Mouse (Mus musculus) kidney, postnatal 14 days (tissue): ENCODE data around the gene Cacna1s.

Experiments used
- DNase-seq: peaks from one replicate; pipeline ENCODE4 v3.0.0; 2022; ENCODE audit warnings: mixed read lengths

Cacna1s gene

DNA sequence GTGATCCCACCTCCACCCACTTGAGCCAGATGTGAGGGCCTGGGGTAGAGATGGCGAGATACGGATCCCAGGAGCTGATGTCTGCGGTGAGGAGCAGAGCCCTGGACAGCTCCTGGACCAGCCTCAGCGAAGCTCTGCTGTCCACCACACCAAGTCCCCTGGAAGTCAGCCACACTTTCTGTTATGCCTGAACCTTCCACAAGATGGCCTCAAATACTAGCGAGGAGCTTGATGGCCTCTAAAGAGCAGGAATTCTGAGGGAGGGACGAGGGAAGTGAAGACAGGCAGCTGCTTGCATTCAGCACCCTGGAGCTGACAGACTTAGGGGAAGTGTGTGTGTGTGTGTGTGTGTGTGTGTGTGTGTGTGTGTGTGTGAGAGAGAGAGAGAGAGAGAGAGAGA lies 1.1 kb upstream of the Cacna1s start:
- peak; percentile 87 for DNase-seq

DNA sequence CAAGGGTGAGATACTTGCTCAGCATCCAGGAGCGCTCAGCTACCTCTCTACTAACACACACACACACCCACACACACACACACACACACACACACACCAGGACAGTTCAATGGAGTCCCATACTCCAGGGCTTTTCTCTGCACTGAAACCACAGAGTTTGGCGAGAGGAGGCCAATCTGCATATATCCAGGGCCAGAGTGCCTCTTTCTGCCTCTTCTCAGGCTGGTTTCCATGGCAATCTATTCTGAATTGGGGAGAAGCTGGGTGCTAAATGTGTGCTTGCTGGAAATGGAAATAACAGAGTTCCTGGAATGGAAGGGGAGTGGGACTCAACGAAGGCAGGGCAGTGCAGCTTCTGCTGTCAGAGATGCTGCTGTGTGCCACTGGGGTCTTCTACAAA lies 3.2 kb downstream of the Cacna1s start:
- no peak for DNase-seq

DNA sequence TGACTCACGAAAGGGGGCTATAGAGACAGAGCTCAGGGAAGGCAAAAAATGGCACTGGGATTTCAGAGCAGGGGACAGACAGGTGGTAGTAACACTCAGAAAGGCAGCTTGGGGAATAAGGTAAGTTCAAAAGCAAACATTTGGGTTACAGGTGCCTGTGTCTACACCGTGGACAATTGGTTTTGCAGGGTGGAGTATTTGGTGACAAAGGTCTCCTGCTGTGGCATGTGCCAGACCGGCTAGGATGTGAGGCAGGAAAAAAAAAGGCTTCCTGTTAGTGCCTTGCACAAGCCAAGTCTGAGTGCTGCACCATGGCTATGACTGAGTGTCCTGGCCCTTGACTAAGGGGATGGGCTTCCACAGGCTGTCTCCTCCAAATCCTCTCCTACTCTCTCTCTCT lies 6.0 kb downstream of the Cacna1s start:
- no peak for DNase-seq

DNA sequence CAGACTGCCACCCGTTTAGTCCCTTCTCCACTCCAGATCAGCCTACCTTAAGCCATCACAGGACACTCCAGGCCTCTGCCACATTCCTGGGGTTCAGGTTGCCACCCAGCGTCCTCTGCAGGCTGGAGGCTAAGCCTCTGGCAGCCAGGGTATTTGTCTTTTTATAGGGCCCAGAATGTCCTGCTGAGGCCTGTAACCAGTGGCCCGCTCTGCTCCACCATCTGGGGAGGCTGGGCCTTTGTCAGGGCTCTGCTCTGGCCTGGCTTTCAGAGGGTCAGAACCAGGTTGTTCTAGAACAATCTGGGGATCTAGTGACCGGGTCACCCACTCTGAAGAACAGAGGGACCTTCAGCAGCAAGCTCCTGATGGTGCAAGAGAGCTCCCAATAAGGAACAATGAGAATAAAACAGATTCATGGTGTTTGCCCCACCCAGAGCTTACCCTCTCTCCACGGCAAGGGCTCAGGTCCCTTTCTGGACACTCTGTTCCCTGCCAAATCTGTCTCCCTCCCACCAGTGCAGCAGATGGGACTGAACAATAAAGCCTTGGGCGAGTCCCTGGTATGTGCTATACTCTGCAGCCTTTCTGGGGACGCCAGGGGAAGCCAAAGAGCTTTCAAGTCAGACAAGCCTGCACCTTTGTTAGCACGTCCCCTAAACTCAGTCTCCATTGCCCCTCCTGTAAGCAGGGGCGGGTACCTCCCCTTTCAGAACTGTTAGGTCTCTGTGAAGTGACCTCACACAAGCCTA lies 8.7 kb downstream of the Cacna1s start:
- peak; percentile 71 for DNase-seq

DNA sequence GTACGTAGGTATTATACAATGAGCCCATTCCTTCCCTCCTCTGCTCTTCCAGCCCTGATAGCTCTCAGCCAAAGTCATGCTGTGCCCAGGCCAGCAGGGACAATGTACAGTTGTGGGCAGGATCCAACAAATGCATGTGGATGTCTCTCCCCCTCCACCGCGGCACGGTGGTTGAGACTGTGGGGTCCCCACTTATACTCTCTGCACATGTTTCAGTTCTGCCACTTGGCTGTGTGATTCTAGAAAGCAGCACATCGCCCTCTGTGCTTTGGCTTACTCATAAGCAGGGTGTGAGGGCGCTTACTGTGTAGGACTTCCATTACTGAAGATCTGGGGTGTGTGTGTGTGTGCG lies 9.2 kb downstream of the Cacna1s start:
- no peak for DNase-seq

DNA sequence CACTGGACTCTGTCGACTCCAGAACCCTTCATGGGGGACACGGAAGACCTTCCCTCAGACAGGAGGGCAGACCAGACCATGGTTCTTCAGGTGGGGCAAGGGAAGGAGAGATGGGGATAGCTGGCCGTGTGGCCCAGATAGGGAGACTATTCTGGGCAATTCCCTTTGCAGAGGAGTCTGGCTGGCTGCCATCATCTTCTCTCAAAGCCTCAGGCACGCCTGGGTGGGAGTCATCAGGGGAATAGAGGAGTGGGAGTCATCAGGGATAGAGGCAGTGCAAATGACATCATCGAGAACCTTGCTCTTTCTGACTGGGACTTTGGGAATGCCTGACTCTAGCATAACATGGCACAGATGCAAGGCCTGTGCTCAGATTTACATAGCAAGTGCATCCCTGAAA lies 11.4 kb downstream of the Cacna1s start:
- no peak for DNase-seq

DNA sequence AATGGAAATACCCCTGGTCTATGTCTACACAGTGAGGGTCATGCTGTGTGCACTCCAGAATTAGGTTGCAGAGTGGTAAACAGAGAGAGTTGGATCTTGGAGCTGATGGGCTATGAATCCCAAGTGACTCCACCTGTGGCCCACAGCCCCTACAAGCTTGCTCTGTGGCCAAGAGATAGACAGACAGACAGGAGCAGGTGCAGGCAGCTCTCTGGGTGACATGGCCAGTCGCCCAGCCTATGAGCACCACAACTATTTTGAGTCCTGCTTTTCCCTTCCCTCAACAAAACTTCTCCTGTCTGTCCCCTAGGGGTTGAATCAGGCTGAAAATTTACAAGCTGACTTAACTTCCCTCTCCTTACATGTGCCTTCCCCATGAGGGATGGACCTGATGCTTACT lies 14.1 kb downstream of the Cacna1s start:
- no peak for DNase-seq

DNA sequence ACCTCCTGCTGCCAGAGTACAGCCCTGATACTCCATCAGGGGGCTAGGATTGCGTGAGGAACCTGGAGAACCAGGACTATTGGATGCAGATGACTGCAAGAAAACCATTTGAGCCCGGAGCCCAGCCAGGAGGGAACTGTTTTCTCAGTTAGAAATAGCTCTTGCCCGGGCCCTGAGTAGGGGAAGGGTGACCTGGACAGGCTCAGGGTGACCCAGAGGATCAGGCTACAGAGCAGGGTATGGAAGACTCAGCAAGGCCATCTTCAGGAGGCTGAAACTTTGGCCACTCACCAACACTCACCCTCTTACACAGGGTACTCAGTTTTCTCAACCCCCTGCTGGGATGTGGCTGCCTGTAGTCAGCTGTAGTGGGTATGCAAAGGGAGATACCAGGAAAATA lies 15.0 kb downstream of the Cacna1s start:
- no peak for DNase-seq

DNA sequence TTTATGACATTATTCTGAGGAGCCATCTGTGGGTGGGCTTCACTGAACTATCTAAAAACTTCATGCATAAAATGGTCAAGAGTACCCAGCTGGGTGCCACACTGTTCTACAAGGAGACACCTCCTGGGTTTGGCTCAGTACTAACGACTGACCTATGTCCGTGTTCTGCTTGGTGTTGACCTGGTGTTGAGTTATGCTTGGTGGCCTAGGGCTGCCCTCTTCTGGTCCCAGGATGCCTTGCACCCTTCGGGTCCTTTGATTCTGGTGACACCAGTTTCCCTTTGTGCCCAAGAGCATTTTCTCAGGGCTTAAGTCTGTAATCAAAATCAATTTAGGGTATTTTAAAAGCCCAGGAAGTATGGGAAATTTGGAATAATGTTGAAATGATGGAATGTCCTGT lies 23.5 kb downstream of the Cacna1s start:
- peak; percentile 48 for DNase-seq

DNA sequence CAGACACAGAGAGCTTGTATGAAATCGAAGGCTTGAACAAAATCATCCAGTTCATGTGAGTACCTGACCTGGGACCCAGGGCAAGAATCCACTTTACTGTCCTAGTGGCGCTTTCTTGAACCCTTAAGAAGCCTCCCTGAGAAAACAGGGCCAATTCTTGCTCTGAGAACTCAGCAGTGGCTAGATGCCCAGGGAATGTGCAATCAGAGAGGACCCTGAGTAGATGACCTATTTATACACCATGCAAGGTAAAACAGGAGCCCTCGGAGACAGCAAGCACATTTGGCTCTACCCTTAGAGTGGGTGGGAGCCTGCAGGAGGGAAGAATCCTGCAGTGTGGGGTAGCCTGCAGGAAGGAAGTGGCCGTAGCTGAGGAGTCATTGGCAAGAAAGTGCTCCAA lies 25.1 kb downstream of the Cacna1s start:
- DNase-seq: no peak

DNA sequence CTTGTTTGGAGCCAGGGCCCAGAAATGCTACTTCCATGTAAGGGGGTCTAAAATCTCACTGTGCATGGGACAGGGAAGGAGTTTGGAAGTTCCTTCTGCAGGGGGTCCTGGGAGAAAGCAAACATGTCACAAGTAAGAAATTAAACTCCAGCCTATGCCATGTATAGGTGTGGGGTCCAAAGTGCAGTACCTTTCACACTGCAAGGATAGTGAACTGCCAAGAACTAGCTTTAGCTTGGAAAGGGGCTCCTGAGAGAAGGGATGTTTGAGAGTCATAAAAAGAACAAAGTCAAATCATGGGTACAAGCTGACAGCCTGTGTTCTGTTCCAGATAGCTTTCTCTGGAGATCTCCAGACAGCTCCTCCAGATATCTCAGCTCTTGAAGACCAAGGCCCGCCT lies 28.6 kb downstream of the Cacna1s start:
- DNase-seq: no peak

DNA sequence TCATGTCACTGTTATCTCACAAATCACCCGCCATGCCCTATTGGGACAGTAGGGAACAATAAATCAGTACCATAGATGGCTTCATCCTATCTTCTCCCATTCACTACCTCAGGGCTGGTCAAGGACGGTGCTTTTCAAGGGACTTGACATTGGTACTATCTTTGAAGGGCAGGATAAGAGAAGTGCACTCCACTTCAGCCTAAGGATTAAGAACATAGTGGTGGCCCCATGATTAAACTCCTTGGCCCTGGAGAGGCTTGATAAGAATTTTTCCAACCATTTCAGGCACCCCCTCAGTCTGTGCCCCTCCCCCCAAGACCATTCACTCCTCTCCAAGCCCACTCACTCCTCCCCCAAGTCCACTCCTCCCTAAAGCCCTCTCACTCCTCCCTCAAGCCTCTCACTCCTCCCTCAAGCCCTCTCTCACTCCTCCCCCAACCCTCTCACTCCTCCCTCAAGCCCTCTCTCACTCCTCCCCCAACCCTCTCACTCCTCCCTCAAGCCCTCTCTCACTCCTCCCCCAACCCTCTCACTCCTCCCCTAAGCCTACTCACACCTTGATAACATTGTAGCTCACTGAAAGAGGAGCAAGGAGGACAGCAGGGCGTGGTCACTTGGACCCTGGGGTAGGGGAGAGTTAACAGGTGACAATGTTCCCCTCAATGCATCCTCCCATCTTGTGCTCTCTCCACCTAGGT lies 33.6 kb downstream of the Cacna1s start:
- DNase-seq: no peak

DNA sequence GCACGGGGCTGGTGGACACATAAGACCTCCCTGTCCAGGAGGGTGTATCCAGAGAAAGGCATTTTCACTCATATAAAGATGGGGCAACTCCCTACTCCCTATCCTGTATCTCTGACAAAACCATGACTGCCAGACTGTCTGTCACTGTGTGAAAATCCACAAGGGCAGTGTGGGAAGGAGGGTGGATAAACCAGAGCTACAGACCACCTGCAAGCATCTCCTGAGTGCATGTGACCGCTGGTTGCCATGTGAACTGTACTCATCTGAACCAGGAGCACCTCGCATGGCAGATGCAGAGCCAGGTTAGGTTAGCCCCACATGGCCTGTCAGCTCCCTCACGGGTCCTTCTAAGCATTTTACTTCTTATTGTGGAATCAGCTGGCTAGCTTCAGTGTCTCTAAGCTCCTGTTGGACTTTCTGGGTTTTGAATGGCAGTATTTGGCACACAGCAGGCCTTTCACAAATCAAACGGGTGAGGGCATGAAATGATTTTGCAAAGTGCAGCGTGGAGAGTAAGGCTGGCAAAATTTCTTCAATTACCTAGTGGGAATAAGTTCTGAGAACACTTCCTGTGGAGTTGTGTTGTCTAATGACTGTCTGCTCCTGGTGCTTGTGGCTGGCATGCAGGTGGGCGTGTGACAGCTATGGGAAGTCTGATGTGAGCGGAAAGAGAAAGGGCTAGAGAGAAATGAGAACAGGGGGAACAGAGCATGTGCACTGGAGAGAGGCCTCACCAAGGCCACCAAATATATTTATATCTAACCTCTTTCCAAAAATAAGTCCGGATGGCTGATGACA lies 37.0 kb downstream of the Cacna1s start:
- DNase-seq: no peak

DNA sequence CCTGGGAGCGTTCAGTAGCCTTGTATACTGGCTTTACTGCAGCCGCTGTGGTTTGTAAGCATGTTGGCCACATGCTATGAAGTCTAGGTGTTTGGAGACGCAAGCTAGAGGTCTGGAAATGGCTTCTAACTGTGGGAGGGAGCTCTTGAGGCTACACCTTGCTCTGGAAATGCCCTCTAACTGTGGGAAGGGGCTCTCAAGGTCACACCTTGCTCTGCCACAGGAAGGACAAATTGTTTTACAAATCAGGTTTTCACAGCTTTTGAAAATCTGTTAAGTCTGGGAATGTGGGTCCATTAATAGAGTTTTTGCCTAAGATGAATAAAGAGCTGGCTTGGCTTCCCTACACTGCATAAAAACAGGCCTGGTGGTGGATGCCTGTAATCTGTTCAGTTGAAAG lies 41.2 kb downstream of the Cacna1s start:
- no peak for DNase-seq

DNA sequence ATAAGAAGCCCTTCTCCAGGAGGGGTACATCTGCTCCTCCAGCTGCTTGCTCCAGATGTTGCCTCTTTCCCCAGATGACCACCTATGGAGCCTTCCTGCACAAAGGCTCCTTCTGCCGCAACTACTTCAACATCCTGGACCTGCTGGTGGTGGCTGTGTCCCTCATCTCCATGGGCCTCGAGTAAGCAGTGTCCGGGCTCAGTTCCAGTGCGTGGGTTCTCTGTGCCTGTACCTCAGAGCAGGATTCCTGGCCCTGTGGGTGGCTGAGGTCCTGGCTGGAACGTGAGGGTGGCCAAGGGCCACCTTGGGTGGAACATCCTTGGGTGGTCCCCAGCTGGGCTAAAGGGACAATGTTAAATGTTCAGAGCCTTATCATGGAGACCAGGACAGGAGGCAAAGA lies 42.3 kb downstream of the Cacna1s start:
- no peak for DNase-seq

DNA sequence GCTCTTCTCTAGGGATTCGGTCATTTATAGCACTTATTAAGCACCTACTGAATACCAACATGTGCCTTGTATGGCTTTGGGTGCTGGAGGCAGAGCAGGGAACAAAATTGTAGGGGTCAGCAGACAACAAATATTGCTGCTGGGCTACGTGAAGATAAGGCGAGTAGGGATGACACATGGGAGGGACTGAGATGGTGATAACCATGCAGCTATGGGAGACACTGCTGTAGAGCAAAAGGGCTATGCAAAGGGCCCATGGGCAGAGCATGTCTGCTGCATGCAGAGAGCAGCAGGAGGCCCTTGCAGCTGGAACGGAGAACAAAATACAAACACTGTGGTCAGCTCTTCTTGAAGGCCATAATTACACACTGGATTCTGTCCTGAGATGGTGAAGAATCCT lies 49.5 kb downstream of the Cacna1s start:
- DNase-seq: no peak

DNA sequence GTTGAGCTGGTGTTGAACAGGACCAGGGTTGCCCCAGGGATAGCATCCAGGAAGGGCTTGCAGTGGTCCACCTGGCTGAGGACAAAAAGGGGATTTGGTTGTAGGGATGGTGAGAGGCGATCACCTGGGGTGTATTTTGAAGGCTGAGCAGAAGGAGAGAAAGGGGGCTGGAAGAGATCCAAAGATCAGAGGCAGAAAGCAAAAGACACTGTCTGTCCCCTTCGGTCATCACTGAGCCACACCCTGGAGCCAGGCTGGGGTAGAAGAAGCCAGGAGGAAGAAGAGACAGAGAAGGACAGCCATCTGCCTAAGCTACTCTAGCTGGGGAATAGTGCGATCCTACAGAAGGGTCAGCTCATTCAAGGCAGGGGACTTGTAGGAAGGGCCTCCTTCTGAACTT lies 50.0 kb downstream of the Cacna1s start:
- DNase-seq: no peak

DNA sequence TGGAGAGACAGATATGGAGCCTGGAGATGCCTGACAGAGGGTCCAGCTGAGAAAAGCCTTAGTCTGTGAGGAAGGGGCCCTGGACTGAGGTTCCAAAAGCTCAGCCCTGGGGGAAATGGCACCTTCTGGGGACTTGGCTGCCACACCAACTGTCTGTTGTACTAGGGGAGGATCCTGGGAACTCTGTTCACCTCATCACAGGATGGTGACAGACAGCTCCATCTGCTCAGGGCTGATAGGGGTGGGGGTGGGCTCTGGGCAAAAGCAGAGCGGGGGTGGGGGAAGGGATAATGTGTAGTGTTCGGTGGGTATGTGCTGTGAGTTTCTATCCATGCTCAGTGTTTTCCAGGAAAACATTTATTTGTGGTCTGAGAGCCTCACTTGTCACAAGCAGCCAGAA lies 50.4 kb downstream of the Cacna1s start:
- no peak for DNase-seq

DNA sequence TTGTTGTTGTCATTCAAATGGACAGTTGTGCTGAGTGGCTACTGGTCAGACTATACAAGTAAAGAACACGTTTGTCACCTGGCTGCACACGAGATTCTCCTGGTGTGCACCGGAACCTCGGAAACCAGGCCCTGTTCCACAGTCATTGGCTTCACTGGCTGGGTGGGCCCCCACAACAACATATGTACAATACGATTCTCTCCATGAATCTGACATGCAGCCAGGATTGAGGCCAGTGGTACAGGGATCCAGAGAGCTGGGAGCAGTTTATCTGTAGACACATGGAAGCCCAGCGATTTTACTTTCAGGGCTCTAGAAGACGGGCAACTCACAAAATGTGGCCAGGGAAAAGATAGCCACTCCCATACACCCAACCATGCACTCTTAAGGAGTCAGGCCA lies 51.1 kb downstream of the Cacna1s start:
- no peak for DNase-seq

DNA sequence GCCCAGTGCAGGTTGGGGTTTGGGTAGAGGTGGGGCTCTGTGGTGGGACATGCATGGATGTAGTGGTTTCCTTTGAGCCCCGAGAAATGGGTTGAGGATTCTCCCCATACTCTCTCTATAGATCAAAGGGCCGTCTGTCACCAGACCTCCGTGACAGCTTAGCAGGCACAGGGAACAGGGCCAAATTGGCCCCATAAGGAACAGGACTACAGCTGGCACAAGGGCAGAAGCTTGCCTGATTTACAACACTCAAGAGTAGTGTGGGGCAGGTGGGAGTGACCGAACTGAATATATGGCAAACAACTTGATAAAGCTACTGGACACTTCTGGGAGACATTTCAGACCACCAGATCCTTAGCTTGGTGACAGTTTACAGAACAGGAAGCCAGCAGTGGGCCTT lies 52.2 kb downstream of the Cacna1s start:
- DNase-seq: no peak

DNA sequence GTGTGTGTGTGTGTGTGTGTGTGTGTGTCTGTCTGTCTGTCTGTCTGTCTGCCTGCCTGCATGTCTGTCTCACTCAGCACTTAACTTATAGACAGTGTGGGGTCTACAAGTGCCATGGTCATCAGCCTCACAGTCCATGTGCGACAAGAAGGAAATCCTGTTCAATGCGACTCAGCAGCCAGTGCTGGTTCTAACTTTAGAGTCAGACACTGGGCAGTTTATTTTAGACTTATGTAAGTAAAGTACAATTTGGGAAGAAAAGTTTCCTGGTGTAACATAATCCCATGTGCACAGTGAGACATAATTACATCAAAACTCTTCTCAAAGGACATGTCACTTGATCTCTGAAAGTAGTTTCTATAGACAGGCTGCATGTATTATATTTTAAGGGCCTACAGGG lies 56.9 kb downstream of the Cacna1s start:
- DNase-seq: no peak

DNA sequence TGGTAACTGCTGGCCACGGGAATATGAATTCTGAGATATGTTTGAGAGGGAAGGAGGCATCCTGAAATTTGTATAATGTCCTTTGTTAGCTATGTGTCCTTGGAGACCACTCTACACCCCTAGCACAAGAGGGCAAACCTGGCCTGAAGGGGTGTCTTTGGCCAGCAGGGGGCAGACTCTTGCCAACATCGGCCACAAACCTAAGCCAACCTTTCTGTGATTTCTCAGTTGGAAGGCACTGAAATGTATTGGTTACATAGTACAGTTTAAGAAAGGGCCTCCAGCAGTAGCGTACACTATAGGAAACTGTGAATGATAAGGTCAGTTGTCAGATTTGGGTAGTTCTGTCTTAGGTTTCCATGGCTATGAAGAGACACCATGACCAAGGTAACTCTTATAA lies 63.6 kb downstream of the Cacna1s start:
- peak; percentile 62 for DNase-seq

DNA sequence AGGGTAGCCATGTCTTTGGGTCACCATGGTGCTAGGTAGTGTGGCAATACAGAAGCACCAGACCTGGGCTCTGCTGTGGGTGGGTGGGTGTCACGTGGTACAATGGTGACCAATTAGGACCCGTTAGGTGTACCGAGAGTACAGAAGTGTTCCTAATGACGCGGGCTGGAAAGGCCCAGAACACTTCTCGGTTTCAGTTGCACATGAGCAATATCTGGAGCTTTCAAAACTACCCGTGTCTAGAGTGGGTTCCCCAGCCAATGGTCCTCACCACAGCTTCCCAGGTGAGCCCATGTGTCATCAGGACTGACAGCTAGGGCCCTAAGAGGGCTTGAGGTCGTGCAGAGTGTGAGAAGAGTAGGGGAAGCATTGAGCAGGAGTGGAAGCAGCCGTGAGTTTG lies 64.5 kb downstream of the Cacna1s start:
- DNase-seq: no peak

DNA sequence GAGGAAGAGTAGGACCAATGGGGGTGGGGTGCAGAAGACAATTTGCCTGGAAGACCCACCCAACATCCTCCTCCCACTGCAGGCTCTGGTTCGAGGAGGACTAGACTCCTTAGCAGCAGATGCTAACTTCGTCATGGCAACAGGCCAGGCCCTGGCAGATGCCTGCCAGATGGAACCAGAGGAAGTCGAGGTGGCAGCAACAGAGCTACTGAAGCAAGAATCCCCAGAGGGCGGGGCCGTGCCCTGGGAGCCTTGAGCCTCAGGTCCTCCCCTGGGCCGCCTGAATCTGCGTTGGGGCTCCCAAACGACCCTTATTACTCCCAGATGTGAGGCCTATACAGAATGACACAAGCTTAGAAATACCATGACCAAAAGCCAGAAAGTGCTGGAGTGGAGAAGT lies 66.3 kb downstream of the Cacna1s start:
- DNase-seq: no peak
